Mouse (Mus musculus) heart, embryonic 14.5 days (tissue): ENCODE measurements around the gene Phf1. TPM values are rescaled to one million over a fixed set of nuclear protein-coding genes. Genes with fewer than 3 reads are reported as not detected.

Experiments used
- ATAC-seq: fragments of 200-750 bp; cut with Nextera tagmentation; 2 replicates; pipeline ENCODE4 v1.8.0; 2017; ENCODE audit warnings: low read depth, moderate TSS enrichment; ENCODE audit not compliant: insufficient number of reproducible peaks, insufficient read depth, low FRiP score
- H3K27ac ChIP-seq, 2 experiments: fragments of 200-500 bp in 1 of 2; fragments of 300-500 bp in 1 of 2; sonication (generic) in 1 of 2; replicated peaks in 1 of 2; 2 replicates each; pipeline ENCODE4 v1.5.1; 2012 to 2014; ENCODE audit warnings: low read depth in 2 of 2, low read length in 2 of 2, control low read depth in 1 of 2, mild to moderate bottlenecking in 1 of 2, mixed read lengths in 1 of 2; ENCODE audit not compliant: control insufficient read depth in 1 of 2, insufficient read depth in 1 of 2
- H3K27me3 ChIP-seq: fragments of 300-500 bp; sonication (generic); 2 replicates; pipeline ENCODE4 v1.6.1; 2014; ENCODE audit warnings: mild to moderate bottlenecking, low read length, control low read depth; ENCODE audit not compliant: control insufficient read depth, insufficient read depth
- H3K36me3 ChIP-seq: fragments of 300-500 bp; sonication (generic); 2 replicates; pipeline ENCODE4 v1.6.1; 2014; ENCODE audit warnings: mild to moderate bottlenecking, control low read depth, low read length, mixed read lengths; ENCODE audit not compliant: control insufficient read depth, insufficient read depth
- H3K4me1 ChIP-seq, 2 experiments: fragments of 200-500 bp in 1 of 2; fragments of 300-500 bp in 1 of 2; sonication (generic) in 1 of 2; 2 replicates each; pipeline ENCODE4 v1.6.1; 2012 to 2014; ENCODE audit warnings: low read length in 2 of 2, control low read depth in 1 of 2, mixed read lengths in 1 of 2; ENCODE audit not compliant: control insufficient read depth in 2 of 2, insufficient read depth in 2 of 2
- H3K4me2 ChIP-seq: fragments of 300-500 bp; sonication (generic); 2 replicates; pipeline ENCODE4 v1.6.1; 2014; ENCODE audit warnings: mild to moderate bottlenecking, low read length
- H3K4me3 ChIP-seq, 2 experiments: fragments of 200-500 bp in 1 of 2; fragments of 300-500 bp in 1 of 2; sonication (generic) in 1 of 2; 2 replicates each; pipeline ENCODE4 v1.5.1; 2012 to 2014; ENCODE audit warnings: low read length in 2 of 2, mild to moderate bottlenecking in 2 of 2, control low read depth in 1 of 2, low read depth in 1 of 2, moderate library complexity in 1 of 2; ENCODE audit not compliant: control insufficient read depth in 1 of 2, insufficient read depth in 1 of 2
- H3K9ac ChIP-seq: fragments of 300-500 bp; sonication (generic); 2 replicates; pipeline ENCODE4 v1.6.1; 2014; ENCODE audit warnings: mild to moderate bottlenecking, low read length
- H3K9me3 ChIP-seq: fragments of 300-500 bp; sonication (generic); 2 replicates; pipeline ENCODE4 v1.6.1; 2016; ENCODE audit warnings: low read length, control low read depth; ENCODE audit not compliant: control insufficient read depth
- WGBS: fragments of 180-500 bp; shearing (Covaris S2); extraction: QIAGEN DNeasy Blood & Tissue Kit; methylation state at CpG from one replicate; pipeline ENCODE4 v1.1.7; 2014; 5-methylcytosine and 5-hydroxymethylcytosine counted together
- polyA plus RNA-seq: library from polyadenylated mRNA; unstranded; fragments of >200 nt; fragmentation: Nextera tagmentation; extraction: Ambion mirVana; gene quantifications from 2 replicates; pipeline ENCODE4 v1.2.1, GENCODE M21; 2014

Gene Phf1
- polyA plus RNA-seq, 1 experiment from 2014 or later: 8.0 TPM

DNA sequence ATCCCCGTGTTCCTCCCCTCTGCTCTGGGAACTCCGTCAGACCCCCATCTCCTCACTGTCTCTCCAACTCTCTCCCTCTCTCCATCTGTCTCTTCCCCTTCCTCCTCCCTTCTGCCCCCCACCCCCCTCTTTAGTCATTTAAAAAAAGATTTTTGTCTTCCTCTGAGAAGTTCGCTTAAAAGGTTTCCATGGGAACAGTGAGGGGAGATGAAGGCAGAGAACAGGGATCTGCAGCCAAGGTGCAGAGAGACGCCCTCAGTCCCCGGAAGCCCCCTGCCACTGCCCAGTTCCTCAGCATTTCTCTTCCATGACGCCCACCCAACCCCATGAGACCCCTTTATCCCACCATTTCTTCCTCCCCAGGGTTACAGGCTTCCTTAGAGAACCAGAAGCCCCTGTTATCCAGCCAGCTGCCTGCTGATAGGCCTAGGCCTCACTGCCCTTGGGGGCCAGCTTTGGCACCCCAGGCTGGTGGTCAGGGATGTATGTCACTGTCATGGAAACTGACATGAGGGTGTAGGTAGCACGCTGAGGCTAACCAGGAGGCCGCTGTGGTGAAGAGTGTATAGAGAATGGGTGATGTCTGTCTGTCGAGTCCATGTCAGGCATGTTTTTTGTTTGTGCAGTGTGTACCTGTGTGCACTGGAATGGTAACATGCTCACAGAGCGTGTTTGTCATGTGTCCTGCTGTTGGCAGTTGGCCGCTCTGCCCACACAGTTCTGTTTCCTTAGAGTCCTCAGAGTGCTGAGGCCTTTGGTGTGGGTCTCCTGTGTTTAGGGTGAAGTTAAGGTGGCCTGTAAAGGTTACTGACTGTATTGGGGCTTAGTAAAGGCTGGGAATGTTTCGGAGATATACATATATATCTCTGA is 14.6 kb downstream of the Phf1 start:
- Histone ChIP-seq H3K4me1 (peaks cover 26 to 57% of the 10 kb centered on the region in 2 experiments), H3K4me2 (peak overlapping the region; percentile 92)

DNA sequence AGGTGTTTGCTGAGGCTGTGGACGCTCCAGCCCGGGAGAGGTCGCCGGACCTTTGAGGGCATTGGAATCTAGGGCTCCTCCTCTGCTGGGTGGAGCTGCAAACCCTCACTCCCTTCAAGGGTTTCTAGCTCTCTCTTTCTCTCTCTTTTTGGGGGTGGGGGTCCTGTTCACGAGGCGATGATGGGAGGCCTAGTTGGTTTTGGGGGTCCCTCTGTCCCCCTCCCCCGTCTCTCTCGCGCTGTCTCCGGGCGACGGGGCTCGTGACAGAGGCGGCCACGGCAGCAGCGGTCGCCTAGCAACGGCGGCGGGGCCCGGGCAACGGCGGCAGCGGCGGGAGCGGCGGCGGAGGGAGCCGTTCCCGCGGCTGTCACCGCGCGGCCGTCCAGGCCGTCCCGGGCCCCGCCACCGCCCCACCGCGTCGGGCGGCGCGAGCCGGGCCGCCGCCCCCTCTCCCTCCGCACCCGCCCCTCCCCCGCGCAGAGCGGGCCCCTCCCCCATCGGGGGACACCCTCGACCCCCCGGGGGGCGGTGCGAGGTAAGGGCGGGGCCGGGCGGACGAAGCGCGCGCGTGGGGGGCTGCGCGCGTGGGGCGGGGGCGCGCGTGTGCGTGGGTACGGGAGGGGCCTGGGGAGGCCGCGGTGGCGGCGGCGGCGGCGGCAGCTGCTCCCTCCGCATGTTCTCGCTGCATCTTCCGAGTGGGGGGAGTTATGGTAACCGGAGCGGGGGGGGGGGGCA is 15.6 kb downstream of the Phf1 start:
- H3K9me3 ChIP-seq: no peaks in the 10 kb centered on the region

More for the DNA sequence above, 14.6 kb downstream of the Phf1 start:
- 70% methylated on average over 12 of the region's 12 CpGs for WGBS
- Histone ChIP-seq H3K27ac (peak overlapping the region in 1 of 2 experiments; percentile 84; a peak in 2 of 4 replicates), H3K9ac (no peak overlapping the region), H3K27me3 (no peaks in the 10 kb centered on the region), H3K9me3 (no peaks in the 10 kb centered on the region), H3K36me3 (no peaks in the 10 kb centered on the region), H3K4me3 (no peak overlapping the region)
- ATAC-seq: no peak

GRCm38 (mm10) chr17:26949051-26949577 is 16.3 kb downstream of the Phf1 start:
- Histone ChIP-seq H3K9me3 (no peaks in the 10 kb centered on the region), H3K4me3 (peak overlapping the region; percentile 73 to 79), H3K4me2 (peak overlapping the region; percentile 97), H3K4me1 (peaks cover 40 to 74% of the 10 kb centered on the region in 2 experiments), H3K9ac (peak overlapping the region; percentile 82), H3K36me3 (no peaks in the 10 kb centered on the region), H3K27ac (peak overlapping the region in 1 of 2 experiments; percentile 71; a peak in 2 of 4 replicates), H3K27me3 (no peaks in the 10 kb centered on the region)
- 13% methylated on average over 13 of the region's 14 CpGs for WGBS
- 0 out of 2 replicates have a peak, but pooled peaks have one; percentile 6 for ATAC-seq

More for the DNA sequence above, 15.6 kb downstream of the Phf1 start:
- Histone ChIP-seq H3K4me3 (peak overlapping the region; percentile 73 to 79), H3K36me3 (no peaks in the 10 kb centered on the region), H3K27ac (peak overlapping the region; percentile 41 to 71; a peak in 2 of 4 replicates), H3K27me3 (no peaks in the 10 kb centered on the region), H3K4me2 (peak overlapping the region; percentile 97), H3K9ac (peak overlapping the region; percentile 82), H3K4me1 (peaks cover 36 to 68% of the 10 kb centered on the region in 2 experiments)
- no peak; the same call in 1 of the 2 replicates for ATAC-seq
- WGBS: under 1% methylated on average over 28 of the region's 87 CpGs

GRCm38 (mm10) chr17:26949866-26950265 is 17.0 kb downstream of the Phf1 start:
- peak overlapping the region; percentile 97 for H3K4me2 ChIP-seq
- H3K36me3 ChIP-seq: peaks cover 1% of the 10 kb centered on the region; the same call in 1 of the 2 replicates
- H3K9me3 ChIP-seq: no peaks in the 10 kb centered on the region
- H3K4me1 ChIP-seq: peaks cover 41 to 81% of the 10 kb centered on the region in 2 experiments
- H3K4me3 ChIP-seq: 0 out of 4 replicates have a peak overlapping the region, but pooled peaks of 1 of the 2 experiments have one; percentile 79
- no peaks in the 10 kb centered on the region for H3K27me3 ChIP-seq
- no peak overlapping the region; the same call in 1 of the 2 replicates for H3K9ac ChIP-seq
- H3K27ac ChIP-seq: peak overlapping the region in 1 of 2 experiments; percentile 71; a peak in 1 of 4 replicates
- 41% methylated on average over 5 of the region's 5 CpGs for WGBS
- no peak for ATAC-seq

DNA sequence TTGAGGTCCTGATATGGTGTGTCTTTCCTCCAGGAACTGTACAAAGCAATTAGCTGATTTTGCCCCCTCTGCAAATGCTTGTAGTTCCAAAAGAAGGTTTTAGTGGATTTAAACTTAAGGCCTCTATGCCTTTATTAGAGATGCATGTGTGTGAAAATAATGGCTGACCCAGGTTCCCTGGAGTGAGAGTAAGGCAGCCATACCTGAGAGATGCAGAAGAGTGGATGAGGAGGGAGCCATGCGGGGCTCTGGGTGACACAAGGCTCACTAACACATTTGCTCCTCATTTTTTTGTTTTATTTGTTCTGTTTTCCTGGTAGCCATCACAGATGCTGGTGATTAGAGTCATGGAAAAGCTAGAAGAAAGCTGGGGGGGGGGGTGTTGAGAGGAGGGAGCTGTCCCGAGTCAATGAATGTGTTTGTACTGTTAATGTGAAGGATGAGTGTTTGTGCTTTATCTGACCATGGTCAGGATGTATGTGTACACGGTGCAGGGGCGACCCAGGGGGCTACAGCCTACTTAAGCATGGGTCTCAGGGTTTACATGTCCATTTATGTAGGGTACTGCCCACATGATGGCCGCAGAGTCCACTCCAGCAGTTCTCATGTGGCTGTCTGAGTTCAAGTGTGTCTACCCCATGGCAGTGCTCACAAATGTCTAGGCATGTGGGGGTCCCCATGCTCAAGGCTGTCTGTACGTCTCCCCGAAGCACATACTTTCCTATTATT is 17.9 kb downstream of the Phf1 start:
- peak overlapping the region; percentile 9 to 29; a peak in 2 of 4 replicates for H3K4me3 ChIP-seq
- H3K9me3 ChIP-seq: no peaks in the 10 kb centered on the region
- WGBS: 40% methylated on average over 7 of the region's 7 CpGs
- peaks cover 43 to 80% of the 10 kb centered on the region in 2 experiments for H3K4me1 ChIP-seq
- peak overlapping the region in 1 of 2 experiments; percentile 44; a peak in 1 of 4 replicates for H3K27ac ChIP-seq
- ATAC-seq: no peak
- peaks cover 10% of the 10 kb centered on the region for H3K36me3 ChIP-seq
- peak overlapping the region; percentile 64 for H3K9ac ChIP-seq
- H3K4me2 ChIP-seq: peak overlapping the region; percentile 68
- H3K27me3 ChIP-seq: no peaks in the 10 kb centered on the region

DNA sequence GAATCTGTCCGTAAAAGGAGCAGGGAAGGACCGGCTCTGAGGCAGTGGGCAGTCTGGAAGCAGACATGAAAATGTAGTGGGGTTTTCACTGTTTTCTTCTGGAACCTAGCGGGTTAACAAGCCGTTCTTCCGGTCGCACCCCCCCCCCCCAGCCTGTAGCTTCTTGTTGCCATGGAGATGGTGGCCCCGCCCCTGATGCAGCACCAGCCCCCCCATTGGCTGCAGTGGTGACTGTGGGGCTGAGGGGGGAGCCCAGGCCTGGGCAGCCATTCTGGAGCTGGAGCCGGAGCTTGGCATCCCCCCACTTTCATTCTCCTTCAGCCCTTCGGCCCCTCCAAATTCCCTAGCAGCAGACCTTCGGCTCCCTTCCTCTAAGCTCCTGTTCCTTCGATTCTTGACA is 18.6 kb downstream of the Phf1 start:
- Histone ChIP-seq H3K9ac (peak overlapping the region; percentile 64), H3K27me3 (no peaks in the 10 kb centered on the region), H3K27ac (no peak overlapping the region; a peak in 1 of 4 replicates), H3K4me1 (peaks cover 39 to 74% of the 10 kb centered on the region in 2 experiments), H3K9me3 (no peaks in the 10 kb centered on the region), H3K4me3 (peak overlapping the region; percentile 29 to 33), H3K4me2 (peak overlapping the region; percentile 68), H3K36me3 (peaks cover 11% of the 10 kb centered on the region)
- 6% methylated on average over 9 of the region's 11 CpGs for WGBS
- ATAC-seq: 0 out of 2 replicates have a peak, but pooled peaks have one; percentile 32
